Mouse (Mus musculus) fibroblast of lung, adult 2 months (primary cell): ENCODE measurements around the gene Bpi.
A peak's percentile ranks its signal among the peaks of the same experiment; 100 is the strongest.

ENCODE experiments used
- DNase-seq: peaks from one replicate; pipeline ENCODE4 v3.0.0-alpha.2; 2011; ENCODE audit warnings: low read depth

Bpi gene

GRCm38 (mm10) chr2:158258005-158258418, at the start of gene Bpi:
TSS of gene Bpi (plus strand) at chr2:158258094.
- no peak for DNase-seq

GRCm38 (mm10) chr2:158209776-158210175, 48.1 kb upstream of the Bpi start:
- no peak for DNase-seq

DNA sequence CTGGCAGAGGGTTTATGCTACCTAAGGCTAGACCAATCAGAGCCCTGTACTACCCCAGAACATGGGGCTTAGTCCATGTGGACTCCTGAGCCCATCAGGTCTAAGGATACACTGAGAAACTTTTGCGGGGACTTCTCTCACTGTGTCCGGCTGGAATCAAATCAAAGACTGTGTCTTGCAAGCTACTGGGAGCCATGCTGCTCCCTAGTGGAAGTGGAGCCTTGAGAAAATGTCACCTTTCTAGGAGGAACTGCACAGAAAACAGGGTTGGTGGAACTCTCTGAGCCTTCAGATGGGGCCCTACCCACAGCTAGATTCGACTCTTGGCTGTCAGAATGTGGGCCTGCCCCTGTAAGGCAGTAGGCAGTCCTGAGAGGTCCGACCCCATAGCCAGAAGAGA, 47.4 kb upstream of the Bpi start:
- DNase-seq, result no peak

DNA sequence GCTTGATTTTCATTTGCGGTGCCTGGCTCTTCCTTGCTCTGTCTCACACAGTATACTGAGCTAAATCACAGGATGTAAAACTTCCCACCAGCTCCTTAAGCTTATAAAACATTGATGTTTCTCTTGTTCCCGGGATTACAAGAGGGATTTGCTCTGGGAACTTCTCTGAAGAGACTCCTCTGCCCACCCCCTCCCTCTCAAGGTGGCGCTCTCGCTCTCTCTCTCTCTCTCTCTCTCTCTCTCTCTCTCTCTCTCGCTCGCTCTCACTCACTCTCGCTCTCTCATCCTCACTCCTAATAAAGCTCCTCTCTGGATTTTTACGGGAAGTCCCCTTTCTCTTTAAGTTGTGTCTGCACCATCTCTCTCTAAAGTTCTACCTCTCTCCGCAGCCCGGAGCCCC, 46.9 kb upstream of the Bpi start:
- DNase-seq, result no peak

DNA sequence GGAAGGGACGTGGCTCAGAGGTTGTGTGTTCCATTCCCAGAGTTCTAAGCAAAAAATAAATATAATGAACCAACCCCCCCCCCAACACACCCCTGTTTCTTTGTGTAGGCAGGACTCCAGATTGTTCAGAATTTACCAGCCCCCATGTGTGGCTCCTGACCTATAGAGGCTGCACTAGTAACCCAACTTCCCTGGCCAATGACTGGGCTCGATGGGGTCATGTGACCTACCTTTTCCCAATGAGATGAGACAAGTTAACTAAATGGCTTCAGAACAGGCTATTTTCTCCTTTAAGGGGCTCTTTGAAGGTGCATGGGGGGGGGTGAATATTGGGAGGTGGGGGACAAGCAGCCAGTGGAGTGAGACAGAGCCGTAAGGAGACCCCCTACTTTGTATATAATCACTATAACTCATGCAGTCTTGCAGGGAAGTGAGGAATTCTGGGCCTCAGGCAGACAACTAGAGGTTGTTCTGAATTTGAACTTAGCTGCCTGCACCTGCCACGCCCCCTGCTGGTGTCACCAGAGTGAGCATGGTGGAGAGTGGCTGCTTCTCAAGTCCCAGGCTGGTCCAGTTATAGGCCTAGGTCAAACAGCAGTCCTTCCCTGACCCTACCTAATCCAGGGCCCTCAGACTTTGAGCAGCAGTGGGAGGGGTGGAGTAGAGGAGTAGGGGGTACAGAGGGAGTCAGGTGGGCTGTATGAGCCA, 46.0 kb upstream of the Bpi start:
- no peak for DNase-seq

DNA sequence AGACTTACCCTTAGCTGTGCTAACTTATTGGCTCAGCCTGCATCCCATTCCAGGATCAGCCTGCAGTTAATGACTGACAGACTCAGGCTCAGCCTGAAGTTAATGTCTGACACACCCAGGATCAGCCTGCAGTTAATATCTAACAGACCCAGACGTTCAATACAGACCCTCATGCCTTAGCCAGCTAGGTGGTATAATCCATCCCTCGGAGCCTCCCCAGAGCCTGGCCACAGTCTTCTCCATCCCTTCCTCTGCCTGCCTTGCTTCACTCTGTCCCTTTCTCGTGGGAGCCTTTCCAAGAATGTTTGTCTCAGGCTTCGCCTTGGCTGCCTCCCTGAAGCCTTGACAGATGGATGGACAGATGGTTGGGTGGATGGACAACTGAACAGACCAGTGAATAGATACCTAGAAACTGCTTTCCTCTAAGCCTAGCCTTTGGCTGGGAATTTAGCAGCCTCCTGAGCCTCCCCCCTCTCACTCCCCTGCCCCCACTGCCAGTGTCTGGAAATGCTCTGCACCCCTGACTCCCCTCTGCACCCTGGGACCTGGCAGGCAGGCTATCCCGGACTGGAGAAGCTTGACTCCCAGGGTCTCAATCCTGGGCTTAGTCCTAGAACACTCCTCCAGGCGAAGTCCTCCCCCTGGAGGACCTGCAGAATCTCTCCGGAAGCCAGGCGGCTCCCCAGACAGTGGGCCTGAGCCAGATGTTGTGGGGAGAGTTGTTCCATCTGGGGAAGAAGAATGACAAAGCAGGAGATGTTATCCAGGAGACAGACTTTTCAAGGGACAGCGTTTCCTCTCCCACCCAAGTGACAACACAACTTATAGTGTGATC, 42.4 kb upstream of the Bpi start:
- no peak for DNase-seq

DNA sequence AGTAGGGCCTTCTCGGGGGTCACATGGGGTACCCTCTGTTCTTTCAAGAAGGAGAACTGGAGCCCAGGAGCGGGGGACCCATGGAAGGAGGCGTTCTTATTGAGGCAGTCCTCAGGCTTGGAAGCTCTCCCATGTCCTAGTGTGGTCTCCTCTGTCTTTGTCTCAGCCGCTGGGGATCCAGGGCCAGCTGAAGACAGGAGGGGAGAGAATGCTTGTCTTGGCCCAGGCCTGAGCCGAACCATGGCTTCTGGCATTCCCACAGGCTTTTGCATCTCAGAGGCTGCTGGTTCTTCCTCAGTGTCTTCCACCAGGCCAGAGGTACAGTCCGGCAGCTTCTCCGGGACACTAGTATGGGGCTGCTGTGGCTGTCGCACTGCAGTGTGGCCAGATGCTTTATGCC, 41.4 kb upstream of the Bpi start:
- DNase-seq, result no peak

GRCm38 (mm10) chr2:158219562-158219961, 38.3 kb upstream of the Bpi start:
- no peak for DNase-seq

GRCm38 (mm10) chr2:158221446-158222084, 36.3 kb upstream of the Bpi start:
- DNase-seq, result no peak

DNA sequence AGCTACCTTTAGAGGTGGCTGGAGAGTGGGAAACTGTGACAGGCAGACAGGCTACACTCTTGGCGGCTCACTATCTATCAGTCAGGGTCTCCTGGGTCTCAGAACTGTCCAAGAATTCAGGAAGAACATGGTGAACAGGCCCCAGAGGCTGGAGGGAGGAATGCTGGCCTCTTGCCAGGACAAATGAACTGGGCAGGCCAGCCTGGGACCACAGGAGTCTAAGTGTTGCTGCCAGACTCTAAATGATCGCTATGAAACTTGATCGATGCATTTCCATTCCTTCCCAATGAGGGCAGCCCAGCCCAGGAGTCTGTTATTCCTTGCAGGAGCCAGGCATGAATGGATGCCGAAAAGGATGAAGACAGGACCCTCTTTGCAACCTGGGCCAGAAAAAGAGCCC, 35.2 kb upstream of the Bpi start:
- DNase-seq, result peak; percentile 70

- DNase-seq, result no peak
Observed at GRCm38 (mm10) chr2:158223497-158223896, 34.4 kb upstream of the Bpi start.

GRCm38 (mm10) chr2:158225301-158225700, 32.6 kb upstream of the Bpi start:
- DNase-seq, result peak; percentile 87

- DNase-seq, result no peak
Observed at GRCm38 (mm10) chr2:158228670-158229502, 29.0 kb upstream of the Bpi start, which contains the start of gene D630003M21Rik. TSS of gene D630003M21Rik (minus strand) at chr2:158229222.

- no peak for DNase-seq
Observed at GRCm38 (mm10) chr2:158229503-158229892, 28.4 kb upstream of the Bpi start.

- no peak for DNase-seq
Observed at GRCm38 (mm10) chr2:158230617-158231016, 27.3 kb upstream of the Bpi start.

DNA sequence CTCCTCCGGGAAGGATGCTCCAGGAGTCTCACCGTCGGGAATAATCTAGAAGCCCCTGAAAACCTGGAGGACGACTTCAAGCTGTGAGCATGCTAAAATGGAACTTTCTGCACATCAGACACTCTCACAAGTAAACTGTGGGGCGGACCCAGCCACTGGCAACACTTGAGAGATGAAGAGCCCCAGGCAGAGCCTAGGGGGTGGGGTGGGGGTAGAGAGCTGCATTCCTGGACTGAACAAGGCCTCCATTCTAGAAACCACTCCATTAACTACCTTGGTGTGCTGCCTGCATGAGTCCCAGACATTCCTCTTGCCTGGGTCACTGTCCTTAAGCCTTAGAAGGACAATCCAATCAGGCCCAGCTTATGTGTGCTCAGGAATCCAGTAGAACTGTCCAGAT, 26.8 kb upstream of the Bpi start:
- no peak for DNase-seq

DNA sequence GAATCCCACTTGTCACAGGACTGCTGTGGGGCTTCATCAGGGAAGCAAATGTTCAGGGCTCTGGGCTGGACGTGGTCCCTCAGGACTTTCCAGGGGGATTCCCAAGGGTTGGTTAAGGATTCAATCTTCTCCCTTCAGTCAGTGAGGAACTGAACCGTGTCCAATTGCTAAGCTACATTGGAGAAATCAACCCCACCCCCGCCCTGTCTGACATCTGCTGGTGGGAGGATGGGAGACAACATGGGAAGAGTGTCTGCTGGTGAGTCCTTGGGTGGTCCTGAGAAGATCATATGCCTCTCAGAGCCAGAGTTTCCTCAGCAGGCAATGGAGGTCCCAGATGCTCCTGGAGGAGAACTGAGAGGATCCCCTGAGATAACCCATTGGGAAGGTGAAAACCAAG, 25.5 kb upstream of the Bpi start:
- no peak for DNase-seq

- DNase-seq, result no peak
Observed at GRCm38 (mm10) chr2:158233106-158233505, 24.8 kb upstream of the Bpi start.

DNA sequence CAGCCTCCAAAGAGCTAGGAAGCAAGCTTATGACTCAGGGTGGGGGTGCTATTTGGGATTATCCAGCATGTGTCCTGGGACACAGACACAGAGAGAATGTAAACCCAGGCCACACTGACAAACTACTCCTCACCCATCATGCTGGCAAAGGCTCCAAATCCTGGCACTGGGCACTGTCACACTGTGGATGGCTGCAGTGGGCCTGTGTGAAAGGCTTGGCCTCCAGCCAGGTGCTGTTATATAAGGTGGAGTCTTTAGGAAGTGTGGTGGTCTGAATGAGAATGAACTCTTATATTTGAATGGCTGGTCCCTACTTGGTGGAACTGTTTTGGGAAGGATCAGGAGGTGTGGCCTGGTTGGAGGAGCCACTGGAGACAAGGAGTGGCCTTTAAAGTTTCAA, 21.2 kb upstream of the Bpi start:
- DNase-seq, result no peak

DNA sequence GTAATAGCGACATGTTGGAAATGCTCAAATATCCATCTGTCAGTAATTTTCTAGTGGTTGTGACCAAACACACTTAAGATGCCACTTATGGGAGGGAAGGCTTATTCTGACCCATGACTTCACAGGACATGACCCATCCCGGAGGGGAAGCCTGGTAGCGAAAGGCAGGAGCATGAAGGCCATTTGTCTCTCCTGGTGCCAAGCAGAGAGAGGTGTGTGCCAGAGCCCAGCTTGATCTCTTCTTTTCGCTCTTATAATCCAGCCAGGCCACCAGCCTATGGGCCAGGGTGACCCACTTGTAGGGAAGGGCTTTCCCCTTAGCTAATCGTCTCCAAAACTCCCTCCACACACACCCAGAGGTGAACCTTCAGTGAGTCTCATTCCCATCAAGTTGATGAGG, 19.8 kb upstream of the Bpi start:
- DNase-seq, result no peak

DNA sequence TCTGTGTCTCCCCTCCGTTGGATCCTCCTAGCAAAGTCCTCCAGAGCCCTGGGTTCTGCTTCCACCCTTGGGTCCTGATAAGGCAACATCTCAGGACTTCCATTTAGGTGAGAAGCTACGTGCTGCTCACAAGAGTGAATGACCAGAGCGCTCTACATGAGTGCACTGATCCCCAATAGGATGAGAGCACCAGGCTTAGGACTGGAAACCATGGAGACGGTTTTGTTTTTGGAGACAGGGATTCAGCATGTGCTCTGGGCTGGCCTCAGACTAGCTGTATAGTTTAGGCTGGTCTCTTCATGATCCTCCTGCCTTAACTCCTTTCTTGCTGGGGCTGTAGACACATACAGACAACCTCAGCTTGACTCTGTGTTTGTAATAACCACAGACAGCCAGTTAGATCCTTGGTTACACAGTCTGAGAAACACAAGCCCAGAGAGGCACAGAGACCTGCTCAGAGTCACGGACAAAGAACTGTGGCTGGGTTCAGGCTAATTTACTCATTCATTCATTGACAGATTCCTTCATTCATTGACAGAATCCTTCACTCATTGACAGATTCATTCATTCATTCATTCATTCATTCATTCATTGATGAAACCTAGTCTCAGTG, 16.7 kb upstream of the Bpi start:
- DNase-seq, result no peak
